Mouse (Mus musculus) hindbrain, embryonic 13.5 days (tissue): ENCODE measurements around the gene Ivns1abp. TPM values are rescaled to one million over a fixed set of nuclear protein-coding genes. Genes with fewer than 3 reads are reported as not detected.

ENCODE experiments used
- ATAC-seq: fragments of 200-750 bp; cut with Nextera tagmentation; 2 replicates; pipeline ENCODE4 v1.8.0; 2017; ENCODE audit warnings: moderate TSS enrichment; ENCODE audit not compliant: low FRiP score
- H3K27ac ChIP-seq: fragments of 300-500 bp; sonication (generic); 2 replicates; pipeline ENCODE4 v1.5.1; 2015; ENCODE audit warnings: inconsistent platforms, mild to moderate bottlenecking, moderate library complexity
- H3K27me3 ChIP-seq: fragments of 300-500 bp; sonication (generic); 2 replicates; pipeline ENCODE4 v1.6.1; 2015; ENCODE audit warnings: mild to moderate bottlenecking, inconsistent platforms
- H3K36me3 ChIP-seq: fragments of 300-500 bp; sonication (generic); 2 replicates; pipeline ENCODE4 v1.6.1; 2015; ENCODE audit warnings: mild to moderate bottlenecking, inconsistent platforms
- H3K4me1 ChIP-seq: fragments of 300-500 bp; sonication (generic); replicated peaks from 2 replicates; pipeline ENCODE4 v1.6.1; 2015; ENCODE audit warnings: inconsistent platforms
- H3K4me2 ChIP-seq: fragments of 300-500 bp; sonication (generic); 2 replicates; pipeline ENCODE4 v1.6.1; 2015; ENCODE audit warnings: inconsistent platforms, mild to moderate bottlenecking, moderate library complexity
- H3K4me3 ChIP-seq: fragments of 300-500 bp; sonication (generic); 2 replicates; pipeline ENCODE4 v1.5.1; 2015; ENCODE audit warnings: mild to moderate bottlenecking, inconsistent platforms
- H3K9ac ChIP-seq: fragments of 300-500 bp; sonication (generic); 2 replicates; pipeline ENCODE4 v1.6.1; 2015; ENCODE audit warnings: mild to moderate bottlenecking, inconsistent platforms
- H3K9me3 ChIP-seq: fragments of 300-500 bp; sonication (generic); 2 replicates; pipeline ENCODE4 v1.6.1; 2016; ENCODE audit warnings: inconsistent platforms
- WGBS: fragments of 180-500 bp; shearing (Covaris S2); methylation state at CpG from one replicate; pipeline ENCODE4 v1.1.7; 2015; 5-methylcytosine and 5-hydroxymethylcytosine counted together
- polyA plus RNA-seq: library from polyadenylated mRNA; unstranded; fragments of >200 nt; fragmentation: Nextera tagmentation; extraction: Ambion mirVana; gene quantifications from 2 replicates; pipeline ENCODE4 v1.2.1, GENCODE M21; 2015

The Ivns1abp gene
- polyA plus RNA-seq, 1 experiment from 2014 or later = 276 TPM

GRCm38 (mm10) chr1:151311379-151311778 lies 32.9 kb upstream of the Ivns1abp start:
- Histone ChIP-seq H3K27me3 (no peaks in the 10 kb centered on the region), H3K36me3 (no peaks in the 10 kb centered on the region), H3K9ac (no peak overlapping the region), H3K4me2 (no peak overlapping the region), H3K4me3 (no peak overlapping the region), H3K4me1 (no peaks in the 10 kb centered on the region), H3K9me3 (no peaks in the 10 kb centered on the region), H3K27ac (no peak overlapping the region)
- WGBS = 83% methylated on average over 11 of the region's 11 CpGs
- ATAC-seq = no peak

- no peak for ATAC-seq
- WGBS = 88% methylated on average over 7 of the region's 7 CpGs
These were observed 25.0 kb upstream of the Ivns1abp start for GRCm38 (mm10) chr1:151319267-151319666.

GRCm38 (mm10) chr1:151320408-151320807 lies 23.9 kb upstream of the Ivns1abp start:
- H3K27me3 ChIP-seq = no peaks in the 10 kb centered on the region
- H3K36me3 ChIP-seq = no peaks in the 10 kb centered on the region
- ATAC-seq = no peak
- H3K4me3 ChIP-seq = no peak overlapping the region
- H3K4me2 ChIP-seq = no peak overlapping the region
- H3K9ac ChIP-seq = no peak overlapping the region
- H3K4me1 ChIP-seq = no peaks in the 10 kb centered on the region
- H3K27ac ChIP-seq = no peak overlapping the region
- no peaks in the 10 kb centered on the region for H3K9me3 ChIP-seq
- 64% methylated on average over 4 of the region's 4 CpGs for WGBS

More at GRCm38 (mm10) chr1:151319267-151319666, 25.0 kb upstream of the Ivns1abp start:
- H3K36me3 ChIP-seq = no peaks in the 10 kb centered on the region
- H3K4me3 ChIP-seq = no peak overlapping the region
- H3K4me2 ChIP-seq = no peak overlapping the region
- no peaks in the 10 kb centered on the region for H3K27me3 ChIP-seq
- no peak overlapping the region for H3K27ac ChIP-seq
- no peak overlapping the region for H3K9ac ChIP-seq
- no peaks in the 10 kb centered on the region for H3K9me3 ChIP-seq
- no peaks in the 10 kb centered on the region for H3K4me1 ChIP-seq

GRCm38 (mm10) chr1:151325328-151325727 lies 18.9 kb upstream of the Ivns1abp start:
- Histone ChIP-seq H3K36me3 (no peaks in the 10 kb centered on the region), H3K27ac (no peak overlapping the region), H3K9me3 (no peaks in the 10 kb centered on the region), H3K4me1 (no peaks in the 10 kb centered on the region), H3K9ac (no peak overlapping the region), H3K4me2 (no peak overlapping the region), H3K4me3 (no peak overlapping the region), H3K27me3 (no peaks in the 10 kb centered on the region)
- WGBS = 90% methylated on average over 1 of the region's 1 CpGs
- no peak for ATAC-seq

- WGBS = 89% methylated on average over 14 of the region's 14 CpGs
- H3K9ac ChIP-seq = no peak overlapping the region
- H3K9me3 ChIP-seq = no peaks in the 10 kb centered on the region
- H3K4me3 ChIP-seq = no peak overlapping the region
- no peak for ATAC-seq
- no peaks in the 10 kb centered on the region for H3K27me3 ChIP-seq
- no peak overlapping the region for H3K4me2 ChIP-seq
- H3K27ac ChIP-seq = no peak overlapping the region
- H3K36me3 ChIP-seq = no peaks in the 10 kb centered on the region
- no peaks in the 10 kb centered on the region for H3K4me1 ChIP-seq
These were observed 15.8 kb upstream of the Ivns1abp start for GRCm38 (mm10) chr1:151328341-151329097.

GRCm38 (mm10) chr1:151329601-151330000 lies 14.7 kb upstream of the Ivns1abp start:
- no peak overlapping the region for H3K4me2 ChIP-seq
- H3K27ac ChIP-seq = no peak overlapping the region
- no peak for ATAC-seq
- H3K9me3 ChIP-seq = no peaks in the 10 kb centered on the region
- WGBS = 85% methylated on average over 7 of the region's 7 CpGs
- H3K36me3 ChIP-seq = no peaks in the 10 kb centered on the region
- H3K27me3 ChIP-seq = no peaks in the 10 kb centered on the region
- no peaks in the 10 kb centered on the region for H3K4me1 ChIP-seq
- no peak overlapping the region for H3K9ac ChIP-seq
- no peak overlapping the region for H3K4me3 ChIP-seq

- no peaks in the 10 kb centered on the region for H3K27me3 ChIP-seq
- H3K27ac ChIP-seq = no peak overlapping the region
- 92% methylated on average over 3 of the region's 3 CpGs for WGBS
These were observed 11.5 kb upstream of the Ivns1abp start for GRCm38 (mm10) chr1:151332819-151333218.

GRCm38 (mm10) chr1:151338234-151338633 lies 6.0 kb upstream of the Ivns1abp start:
- H3K4me1 ChIP-seq = peaks cover 22% of the 10 kb centered on the region
- H3K27ac ChIP-seq = no peak overlapping the region
- H3K9ac ChIP-seq = no peak overlapping the region
- no peak overlapping the region for H3K4me3 ChIP-seq
- no peaks in the 10 kb centered on the region for H3K9me3 ChIP-seq
- no peak for ATAC-seq
- no peaks in the 10 kb centered on the region for H3K36me3 ChIP-seq
- H3K4me2 ChIP-seq = no peak overlapping the region
- H3K27me3 ChIP-seq = no peaks in the 10 kb centered on the region

More at GRCm38 (mm10) chr1:151332819-151333218, 11.5 kb upstream of the Ivns1abp start:
- Histone ChIP-seq H3K9me3 (no peaks in the 10 kb centered on the region), H3K9ac (no peak overlapping the region), H3K36me3 (no peaks in the 10 kb centered on the region), H3K4me2 (no peak overlapping the region), H3K4me1 (no peaks in the 10 kb centered on the region), H3K4me3 (no peak overlapping the region)
- ATAC-seq = no peak

GRCm38 (mm10) chr1:151338941-151339340 lies 5.3 kb upstream of the Ivns1abp start:
- H3K4me1 ChIP-seq = peaks cover 30% of the 10 kb centered on the region
- H3K36me3 ChIP-seq = no peaks in the 10 kb centered on the region
- WGBS = 23% methylated on average over 2 of the region's 2 CpGs
- H3K27ac ChIP-seq = no peak overlapping the region
- H3K27me3 ChIP-seq = no peaks in the 10 kb centered on the region
- no peak for ATAC-seq
- no peak overlapping the region for H3K4me3 ChIP-seq
- no peak overlapping the region for H3K4me2 ChIP-seq
- H3K9ac ChIP-seq = no peak overlapping the region
- H3K9me3 ChIP-seq = no peaks in the 10 kb centered on the region

- 76% methylated on average over 8 of the region's 8 CpGs for WGBS
- H3K4me3 ChIP-seq = no peak overlapping the region
These were observed 2.8 kb upstream of the Ivns1abp start for GRCm38 (mm10) chr1:151341321-151342044.

GRCm38 (mm10) chr1:151342311-151342710 lies 2.0 kb upstream of the Ivns1abp start:
- 69% methylated on average over 3 of the region's 3 CpGs for WGBS
- Histone ChIP-seq H3K27me3 (no peaks in the 10 kb centered on the region), H3K36me3 (no peaks in the 10 kb centered on the region), H3K9ac (no peak overlapping the region), H3K4me3 (no peak overlapping the region), H3K4me1 (peaks cover 44% of the 10 kb centered on the region), H3K9me3 (no peaks in the 10 kb centered on the region), H3K27ac (no peak overlapping the region), H3K4me2 (no peak overlapping the region)
- ATAC-seq = no peak

More at GRCm38 (mm10) chr1:151341321-151342044, 2.8 kb upstream of the Ivns1abp start:
- Histone ChIP-seq H3K36me3 (no peaks in the 10 kb centered on the region), H3K4me2 (no peak overlapping the region), H3K27me3 (no peaks in the 10 kb centered on the region), H3K27ac (no peak overlapping the region), H3K9ac (no peak overlapping the region), H3K9me3 (no peaks in the 10 kb centered on the region), H3K4me1 (peaks cover 37% of the 10 kb centered on the region)
- ATAC-seq = no peak

GRCm38 (mm10) chr1:151342968-151343367 lies 1.3 kb upstream of the Ivns1abp start:
- Histone ChIP-seq H3K27me3 (no peaks in the 10 kb centered on the region), H3K36me3 (no peaks in the 10 kb centered on the region), H3K9ac (no peak overlapping the region), H3K27ac (no peak overlapping the region), H3K4me2 (peak overlapping the region; percentile 67), H3K4me3 (peak overlapping the region; percentile 88; the same call in 1 of the 2 replicates), H3K4me1 (peaks cover 44% of the 10 kb centered on the region), H3K9me3 (no peaks in the 10 kb centered on the region)
- ATAC-seq = no peak
- 28% methylated on average over 6 of the region's 6 CpGs for WGBS
